Mouse (Mus musculus): ENCODE measurements around the gene Gm17577.
"Not testable (repeated sequence)": the region's sequence is repeated elsewhere in the genome, so short reads cannot be mapped to it uniquely, and the experiment has no call there.

DNA sequence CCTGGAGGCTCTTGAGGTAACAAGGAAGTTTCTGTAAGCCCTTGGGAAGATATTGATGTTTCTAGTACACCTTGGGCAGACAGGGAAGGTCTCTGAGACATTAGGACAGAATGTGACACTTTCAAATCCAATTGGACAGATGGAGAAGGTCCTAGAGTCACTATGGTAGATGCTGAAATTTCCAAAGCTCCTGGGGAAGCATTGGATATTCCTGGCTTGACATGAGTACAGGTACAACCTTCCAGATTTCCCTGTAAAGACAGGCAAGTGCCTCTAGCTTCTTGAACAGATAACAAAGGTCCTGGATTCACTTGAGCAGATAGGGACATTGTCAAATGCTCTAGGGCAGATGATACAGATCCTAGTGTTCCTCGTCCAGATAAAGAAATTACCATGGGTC lies 24.3 kb downstream of the Gm17577 start, which contains the start of gene Srsx:
- not testable (repeated sequence) for TF ChIP-seq POLR2A (IDR thresholded peaks at IDR 0.05; ENCODE audit: insufficient read length, low read depth); REST (IDR thresholded peaks at IDR 0.05; ENCODE audit: insufficient read depth, insufficient read length); TCF12 (IDR thresholded peaks at IDR 0.05; ENCODE audit: insufficient read depth, poor library complexity, severe bottlenecking); POLR2AphosphoS2 (IDR thresholded peaks at IDR 0.05; ENCODE audit: insufficient read length, low read depth)

Measured in myocyte (in vitro differentiated cells).